Comparison of ENCODE assay signal across 26 mouse cellular contexts in the genomic region with DNA sequence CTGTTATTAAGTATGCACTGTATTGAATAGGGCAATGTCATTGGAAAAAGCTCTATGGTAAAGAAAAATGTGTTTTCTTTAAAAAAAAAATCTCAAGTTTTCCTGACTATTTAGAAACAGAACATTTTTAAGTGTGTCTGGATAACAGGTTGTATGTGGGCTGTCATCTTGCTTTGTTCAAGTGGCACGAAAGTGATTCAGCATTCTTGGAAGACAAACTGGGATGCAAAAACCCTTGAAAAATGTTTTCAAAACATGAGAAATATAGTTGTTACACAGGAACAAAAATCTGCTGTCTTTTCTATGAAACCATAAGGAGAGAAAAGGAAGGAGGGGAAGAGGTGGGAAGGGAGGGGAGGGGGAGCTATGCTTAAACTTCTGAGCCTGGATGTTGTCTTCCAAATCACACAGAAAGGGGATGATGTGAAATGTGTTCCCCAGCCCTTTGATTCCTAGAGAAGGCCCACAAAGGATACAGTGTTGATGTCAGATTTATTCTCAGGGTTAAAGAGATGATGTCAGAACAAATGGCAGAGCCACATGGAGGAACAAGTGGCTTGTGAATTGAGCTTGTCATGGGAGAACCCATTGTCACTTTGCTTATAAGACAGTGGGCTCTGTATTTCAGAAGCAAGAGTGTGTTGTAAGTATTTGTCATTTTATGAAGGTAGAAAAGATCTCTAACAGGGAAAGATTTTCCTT. TPM values are rescaled to one million over a fixed set of nuclear protein-coding genes. Genes with fewer than 3 reads are reported as not detected.
DNase-seq lines count a peak whose midpoint lies in the region; ATAC-seq and TF ChIP-seq lines count a peak whose summit lies in the region.
"Had no signal": no experiment of that assay in that cellular context is flagged by ENCODE, and none has a peak within 500 bp of the region (broad histone marks: within the 10 kb centered on the region; RNA-seq: fewer than 3 reads in every experiment).

No protein-coding gene starts in this region.

- 54% methylated on average over 1 of the region's 1 CpGs for WGBS in forebrain, postnatal 0 days
- WGBS in forebrain, embryonic 16.5 days, result 79% methylated on average over 1 of the region's 1 CpGs

- no peak for TF ChIP-seq CTCF in forebrain, postnatal 0 days (IDR thresholded peaks at IDR 0.05; ENCODE audit: low read depth)

- H3K27me3 ChIP-seq in forebrain, postnatal 0 days (ENCODE audit: insufficient read depth, low read length), result no peaks in the 10 kb centered on the region
- no peaks in the 10 kb centered on the region for H3K27me3 ChIP-seq in forebrain, embryonic 16.5 days (replicated peaks; ENCODE audit: control insufficient read depth, insufficient read depth, low read length)
- H3K27me3 ChIP-seq: CH12.LX had no signal

- ATAC-seq in forebrain, postnatal 0 days, result peak; percentile 48
- ATAC-seq in forebrain, embryonic 16.5 days, result no peak
- peak; percentile 89 for ATAC-seq in frontal cortex, adult (ENCODE audit: low TSS enrichment)
- ATAC-seq: activated CD4-positive, CD25-positive, alpha-beta regulatory T cell, adult 4 months; CD4-positive, CD25-positive, alpha-beta regulatory T cell, adult 4 months; Patski had no signal

- no peaks in the 10 kb centered on the region for H3K9me3 ChIP-seq in forebrain, postnatal 0 days (ENCODE audit: low read length)
- no peaks in the 10 kb centered on the region for H3K9me3 ChIP-seq in forebrain, embryonic 16.5 days (ENCODE audit: control insufficient read depth, low read length)
- H3K9me3 ChIP-seq: G1E had no signal

- peak; percentile 24 for DNase-seq in forebrain, postnatal 0 days
- DNase-seq in frontal cortex, postnatal 36 days (ENCODE audit: low spot score in 2 of 2), result no peak
- DNase-seq in layer of hippocampus, adult 9-11 months, result peak; percentile 8
- no peak for DNase-seq in layer of hippocampus, postnatal 25 days (ENCODE audit: extremely low spot score in 1 of 2, low spot score in 1 of 2)
- DNase-seq in brain, adult 2 months (ENCODE audit: low read depth, low spot score), result peak; percentile 68
- DNase-seq in lung, adult 18-20 months, result no peak
- DNase-seq: adrenal gland, adult 2 months; adrenal gland, adult 8-10 months; adrenal gland, postnatal 10 days; adrenal gland, postnatal 14 days; adrenal gland, postnatal 25 days; adrenal gland, postnatal 36 days; B cell, adult 2 months; cerebellum, adult 11 months; cerebellum, adult 11-12 months; cerebellum, adult 18-20 months had no signal

- no peak overlapping the region for H3K4me3 ChIP-seq in forebrain, postnatal 0 days (ENCODE audit: low read depth, low read length)
- no peak overlapping the region for H3K4me3 ChIP-seq in forebrain, embryonic 16.5 days (replicated peaks; ENCODE audit: low read length)

- H3K4me2 ChIP-seq in forebrain, postnatal 0 days (ENCODE audit: low read depth), result no peak overlapping the region
- H3K4me2 ChIP-seq in forebrain, embryonic 16.5 days (ENCODE audit: low read length), result no peak overlapping the region

- H3K9ac ChIP-seq in forebrain, postnatal 0 days, result no peak overlapping the region
- no peak overlapping the region for H3K9ac ChIP-seq in forebrain, embryonic 16.5 days (replicated peaks; ENCODE audit: low read depth, low read length)

- H3K4me1 ChIP-seq in forebrain, postnatal 0 days (ENCODE audit: insufficient read depth), result no peaks in the 10 kb centered on the region
- H3K4me1 ChIP-seq in forebrain, embryonic 16.5 days (replicated peaks; ENCODE audit: control insufficient read depth, insufficient read depth, low read length), result no peaks in the 10 kb centered on the region

- no peaks in the 10 kb centered on the region for H3K36me3 ChIP-seq in forebrain, postnatal 0 days (ENCODE audit: insufficient read depth)
- H3K36me3 ChIP-seq in forebrain, embryonic 16.5 days (ENCODE audit: control insufficient read depth, insufficient read depth), result no peaks in the 10 kb centered on the region
- H3K36me3 ChIP-seq: G1E had no signal

- H3K27ac ChIP-seq in forebrain, postnatal 0 days (ENCODE audit: low read depth, low read length), result no peak overlapping the region
- H3K27ac ChIP-seq in forebrain, embryonic 16.5 days (ENCODE audit: low read length), result no peak overlapping the region

RNA-seq across cellular contexts. Expression of a gene that starts 16.4 kb away (rescaled TPM):
- 43.9 and 53.5 TPM in 2 replicates for total RNA-seq in forebrain, postnatal 0 days (2014; rRNA removed)
- polyA plus RNA-seq in forebrain, postnatal 0 days (2015; fragmentation: Nextera tagmentation; extraction: Ambion mirVana), result 3.9 and 9.3 TPM in 2 replicates
- polyA plus RNA-seq in forebrain, embryonic 16.5 days (2015; fragmentation: Nextera tagmentation; extraction: Ambion mirVana), result 14.0 and 15.6 TPM in 2 replicates
- 10 to 100 TPM; 43.7 to 47.5 TPM for total RNA-seq in layer of hippocampus, postnatal 25 days (2021)
- total RNA-seq: CH12.LX, ES-E14, MEL had no signal
- polyA plus RNA-seq: activated CD4-positive, CD25-positive, alpha-beta regulatory T cell, adult 4 months; C2C12; CD4-positive, CD25-positive, alpha-beta regulatory T cell, adult 4 months; G1E had no signal

Comparison
In these comparisons a context has a peak if more than half of its experiments do, and no peak if none do; other contexts are left out.
1. DNase-seq: peak in forebrain, postnatal 0 days (single experiment), layer of hippocampus, adult 9-11 months (single experiment) and brain, adult 2 months (single experiment); none in frontal cortex, postnatal 36 days (0 of 2), layer of hippocampus, postnatal 25 days (0 of 2) and lung, adult 18-20 months (0 of 2).